Mouse (Mus musculus) CH12.LX (cell line): ENCODE data around the gene Mrnip.

Experiments
- EP300 ChIP-seq: IDR thresholded peaks from 2 replicates; pipeline ENCODE4 v1.6.1; 2011; ENCODE audit warnings: low read length, improper control_type of control experiment
- GABPA ChIP-seq: IDR thresholded peaks from 2 replicates; pipeline ENCODE4 v1.6.1; 2012; ENCODE audit warnings: low read depth, low read length, improper control_type of control experiment, inconsistent platforms; ENCODE audit not compliant: insufficient replicate concordance
- MAX ChIP-seq: IDR thresholded peaks from 2 replicates; pipeline ENCODE4 v1.6.1; 2011; ENCODE audit warnings: low read length, improper control_type of control experiment
- NRF1 ChIP-seq: IDR thresholded peaks from 2 replicates; pipeline ENCODE4 v1.6.1; 2014; ENCODE audit warnings: low read depth, mild to moderate bottlenecking, inconsistent platforms, low read length, improper control_type of control experiment, moderate library complexity
- PAX5 ChIP-seq: IDR thresholded peaks from 2 replicates; pipeline ENCODE4 v1.6.1; 2012; ENCODE audit warnings: low read length, inconsistent platforms, mixed read lengths
- ZMIZ1 ChIP-seq: IDR thresholded peaks from 2 replicates; pipeline ENCODE4 v1.6.1; 2012; ENCODE audit warnings: low read depth, mild to moderate bottlenecking, inconsistent platforms, low read length, improper control_type of control experiment

DNA sequence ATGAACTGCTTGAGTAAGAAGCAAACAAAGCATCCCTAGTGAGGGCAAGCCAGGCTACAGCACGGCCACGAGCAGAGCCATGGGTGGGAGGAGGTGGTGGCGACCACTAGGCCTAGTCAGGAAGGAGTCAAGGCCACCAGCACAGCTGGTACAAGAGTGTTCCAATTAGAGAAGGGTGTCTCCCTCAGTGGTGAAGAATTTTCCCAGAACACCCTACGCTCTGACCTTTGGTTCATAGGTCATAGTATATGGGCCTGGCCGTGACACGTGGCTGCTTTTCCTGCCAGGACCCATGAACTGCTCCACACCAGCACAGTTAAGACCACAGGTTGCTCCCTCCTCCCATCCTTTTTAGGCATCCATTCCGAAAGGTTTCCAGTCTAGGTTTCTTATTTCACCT lies 34.7 kb upstream of the Mrnip start:
- TF ChIP-seq MAX (no peak), ZMIZ1 (no peak), PAX5 (no peak), GABPA (no peak), EP300 (no peak), NRF1 (no peak)
